Mouse (Mus musculus) frontal cortex, postnatal 14 days (tissue): ENCODE data around the gene 4921524J17Rik.

Experiments used
- DNase-seq, 2 experiments: peaks; one replicate each; pipeline ENCODE4 v3.0.0; 2022; ENCODE audit warnings: low spot score in 2 of 2

Gene 4921524J17Rik

GRCm38 (mm10) chr8:85441564-85441963 is 8.9 kb upstream of the 4921524J17Rik start:
- DNase-seq, result no peak

DNA sequence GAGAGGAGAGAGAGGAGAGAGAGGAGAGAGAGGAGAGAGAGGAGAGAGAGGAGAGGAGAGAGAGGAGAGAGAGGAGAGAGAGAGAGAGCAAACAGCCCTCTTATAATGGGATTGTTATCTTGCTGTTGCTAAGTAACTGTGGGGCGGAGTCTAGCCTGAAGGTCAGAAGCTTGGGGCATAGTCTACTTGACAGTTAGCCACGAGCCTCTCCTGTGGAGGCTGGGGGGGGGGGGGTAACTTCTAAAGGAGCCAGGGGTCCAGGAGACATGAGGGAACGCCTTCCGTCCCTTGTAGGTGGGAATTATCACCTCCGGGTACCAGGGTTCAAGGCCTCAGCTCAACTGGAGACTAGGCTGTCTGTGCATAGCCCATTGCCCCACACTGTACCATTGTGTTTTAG is 3.1 kb upstream of the 4921524J17Rik start:
- no peak for DNase-seq

GRCm38 (mm10) chr8:85434817-85435216 is 2.2 kb upstream of the 4921524J17Rik start:
- DNase-seq, result no peak

DNA sequence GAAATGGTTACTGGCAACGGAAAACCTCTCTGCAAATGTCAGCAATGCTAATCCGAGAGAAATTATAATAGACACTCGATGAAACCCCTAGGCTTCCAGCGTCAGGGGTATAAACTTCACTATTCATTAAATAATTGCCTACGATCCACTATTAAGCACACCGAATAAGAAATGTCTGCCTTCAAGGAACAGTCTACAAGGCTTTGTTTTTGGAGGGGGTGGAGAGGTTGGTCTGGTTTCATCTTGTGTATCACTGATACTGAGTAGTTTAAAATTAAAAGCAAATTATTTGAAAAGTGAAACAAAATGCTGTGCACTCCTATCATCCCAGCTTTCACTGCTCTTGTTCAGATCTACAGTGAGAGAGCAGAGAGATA is 372 bp upstream of the 4921524J17Rik start:
- no peak for DNase-seq

- no peak for DNase-seq
These were observed 1.1 kb downstream of the 4921524J17Rik start for GRCm38 (mm10) chr8:85431281-85432167.

DNA sequence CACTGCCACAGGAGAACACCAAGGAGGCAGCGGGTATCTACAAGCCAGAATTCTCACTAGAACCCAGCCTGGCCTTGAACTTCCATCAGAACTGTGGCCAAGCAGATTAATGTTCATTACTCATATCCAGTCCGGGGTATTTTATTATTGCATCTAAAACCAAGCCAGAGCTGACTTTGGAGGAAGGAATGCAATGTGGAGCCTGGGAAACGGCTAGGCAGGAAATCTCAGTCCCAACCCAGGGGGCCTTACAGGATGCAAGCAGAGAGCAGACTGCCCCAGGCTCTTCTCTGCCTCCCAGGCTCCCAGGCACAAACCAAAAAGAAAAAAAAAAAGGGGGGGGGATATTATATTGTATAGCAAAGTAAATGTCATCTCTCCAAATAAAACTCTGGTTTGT is 1.8 kb downstream of the 4921524J17Rik start:
- no peak for DNase-seq

GRCm38 (mm10) chr8:85429219-85429618 is 3.4 kb downstream of the 4921524J17Rik start:
- no peak for DNase-seq

GRCm38 (mm10) chr8:85427026-85427425 is 5.6 kb downstream of the 4921524J17Rik start:
- no peak for DNase-seq

GRCm38 (mm10) chr8:85421329-85421728 is 11.3 kb downstream of the 4921524J17Rik start:
- DNase-seq, result no peak

DNA sequence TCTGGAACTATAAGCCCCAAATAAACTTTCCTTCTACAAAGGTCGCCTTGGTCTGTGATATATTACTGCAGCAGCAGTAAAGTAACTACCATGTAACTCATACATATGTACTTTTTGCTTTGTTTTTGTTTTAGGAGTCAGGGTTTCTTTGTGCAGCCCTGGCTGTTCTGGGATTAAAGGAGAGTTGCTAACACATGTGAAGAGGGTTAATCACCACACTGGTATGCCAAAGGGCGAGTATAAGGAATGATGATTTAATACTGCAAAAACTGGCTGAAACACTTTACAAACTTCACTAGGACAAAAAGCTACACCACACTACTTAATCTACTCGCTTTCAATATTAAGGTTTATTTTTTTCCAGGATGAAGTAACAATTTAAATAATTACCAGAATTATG is 24.1 kb downstream of the 4921524J17Rik start:
- no peak for DNase-seq

- DNase-seq, result no peak
These were observed 24.6 kb downstream of the 4921524J17Rik start for GRCm38 (mm10) chr8:85408053-85408505.

DNA sequence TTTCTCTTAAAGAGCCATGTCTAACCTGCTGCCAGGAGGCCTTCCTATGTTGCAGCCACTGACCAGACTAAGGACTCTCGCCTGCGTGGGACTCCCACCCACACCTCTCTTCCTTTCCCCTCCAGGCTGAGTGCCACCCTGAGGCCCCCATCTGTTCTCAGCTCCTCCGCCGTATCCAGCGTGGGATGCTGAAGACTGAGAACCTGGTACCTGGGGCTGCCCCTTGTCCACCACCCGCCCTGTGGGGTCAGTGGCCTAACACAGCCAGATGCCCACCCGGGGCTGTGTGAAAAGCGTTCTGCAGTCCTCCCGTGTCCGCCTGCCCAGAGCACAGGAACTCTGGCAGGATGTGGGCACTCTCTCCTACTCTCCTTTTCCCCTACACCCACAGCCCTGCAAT is 26.7 kb downstream of the 4921524J17Rik start:
- DNase-seq, result no peak

DNA sequence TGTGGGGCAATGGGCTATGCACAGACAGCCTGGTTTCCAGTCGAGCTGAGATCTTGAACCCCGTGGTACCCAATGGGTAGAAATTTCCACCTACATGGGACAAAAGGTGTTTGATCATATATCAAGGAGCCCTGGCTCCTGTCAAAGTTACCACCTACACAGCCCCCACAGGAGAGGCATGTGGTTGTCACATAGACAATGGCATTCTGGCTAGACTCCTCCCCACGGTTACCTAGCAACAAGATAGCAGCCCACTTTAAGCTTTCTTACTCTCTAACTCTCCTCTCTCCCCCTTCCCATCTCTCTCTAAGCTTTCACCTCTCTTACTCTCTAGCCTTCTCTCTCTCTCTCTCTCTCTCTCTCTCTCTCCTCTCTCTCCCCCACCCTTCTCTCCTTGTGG is 27.2 kb downstream of the 4921524J17Rik start:
- DNase-seq, result no peak

DNA sequence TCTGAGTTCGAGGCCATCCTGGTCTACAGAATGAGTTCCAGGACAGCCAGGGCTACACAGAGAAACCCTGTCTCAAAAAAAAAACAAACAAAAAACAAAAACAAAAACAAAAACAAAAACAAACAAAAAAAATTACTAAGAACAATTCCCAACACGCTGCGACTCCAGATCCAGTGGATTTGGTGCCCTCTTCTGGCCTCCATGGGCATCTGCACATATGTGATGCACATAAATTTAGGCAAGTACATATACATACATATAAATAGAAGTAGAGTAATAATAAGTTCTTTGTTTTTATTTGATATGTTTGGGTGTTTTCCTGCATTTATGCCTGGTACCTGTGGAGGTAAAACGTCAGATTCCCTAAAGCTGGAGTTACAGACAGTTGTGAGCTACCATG is 34.1 kb downstream of the 4921524J17Rik start:
- DNase-seq, result no peak

DNA sequence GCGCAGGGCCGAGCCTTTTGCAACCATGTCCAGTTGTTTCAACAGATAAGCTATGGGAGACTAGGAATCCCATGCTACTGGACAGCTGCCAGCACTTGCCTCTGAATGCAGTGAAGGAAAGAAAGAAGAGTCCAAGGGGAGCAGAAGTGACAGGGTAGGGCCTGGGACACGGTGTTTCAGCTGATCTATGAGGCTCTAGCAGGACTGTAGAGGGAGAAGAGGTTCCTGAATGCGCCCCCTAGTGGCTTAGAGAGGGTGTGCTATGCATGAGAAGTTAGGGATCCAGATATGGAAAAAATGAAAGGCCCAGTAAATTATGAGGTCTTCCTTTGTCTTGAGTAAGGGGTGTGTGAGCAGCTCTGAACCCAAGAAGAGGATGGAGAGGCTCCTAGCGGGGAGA is 35.1 kb downstream of the 4921524J17Rik start:
- DNase-seq, result no peak

DNA sequence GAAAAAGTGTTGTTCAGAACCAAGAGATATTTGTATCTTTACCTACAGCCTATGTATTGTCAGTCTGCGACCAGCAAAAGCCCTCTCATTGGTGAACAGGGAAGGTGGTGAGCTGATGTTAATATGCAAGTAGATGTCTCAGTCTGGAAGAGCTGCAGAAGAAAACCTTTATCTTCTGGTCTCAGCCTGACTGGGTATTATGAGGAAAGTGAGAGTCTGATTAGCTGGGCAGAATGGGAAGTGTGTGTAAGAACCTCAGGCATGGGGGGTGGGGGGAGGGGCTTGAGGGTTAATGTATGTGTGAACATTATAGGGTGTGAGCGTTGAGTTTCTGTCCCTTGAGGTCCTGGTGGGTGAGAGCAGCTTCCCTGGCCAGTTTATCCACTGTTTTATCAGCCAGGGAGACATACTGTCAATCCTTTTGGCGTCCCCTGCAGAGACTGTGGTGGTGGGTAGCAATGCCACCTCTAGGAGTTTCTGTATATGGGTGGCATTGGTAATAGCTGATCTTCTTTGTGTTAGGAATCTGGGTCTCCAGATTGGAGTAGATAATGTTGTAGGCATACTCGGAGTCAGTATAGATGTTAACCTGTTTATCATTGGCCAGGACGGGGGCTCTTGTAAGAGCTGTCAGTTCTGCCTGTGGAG is 36.1 kb downstream of the 4921524J17Rik start:
- no peak for DNase-seq

- no peak for DNase-seq
These were observed 36.8 kb downstream of the 4921524J17Rik start for GRCm38 (mm10) chr8:85395681-85396431.

DNA sequence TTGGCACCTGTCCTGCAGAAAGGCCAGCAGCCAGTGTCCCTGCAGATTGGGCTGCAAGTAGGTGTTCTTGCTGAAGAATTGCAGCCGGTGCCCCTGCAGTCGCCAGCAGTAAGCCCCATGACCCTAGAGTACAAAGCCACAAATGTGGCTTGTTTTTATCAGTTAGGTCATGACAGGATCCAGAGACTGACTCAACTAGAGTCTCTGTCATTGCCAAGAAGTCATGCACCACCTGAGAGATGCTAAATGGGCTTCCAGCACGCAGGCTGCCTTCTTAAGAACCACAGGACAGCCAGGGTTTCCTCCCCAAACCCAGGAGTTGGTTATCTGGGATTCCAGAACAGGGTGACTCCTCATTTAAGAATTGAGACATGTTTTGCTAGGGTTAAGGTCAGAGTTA is 37.6 kb downstream of the 4921524J17Rik start:
- no peak for DNase-seq

DNA sequence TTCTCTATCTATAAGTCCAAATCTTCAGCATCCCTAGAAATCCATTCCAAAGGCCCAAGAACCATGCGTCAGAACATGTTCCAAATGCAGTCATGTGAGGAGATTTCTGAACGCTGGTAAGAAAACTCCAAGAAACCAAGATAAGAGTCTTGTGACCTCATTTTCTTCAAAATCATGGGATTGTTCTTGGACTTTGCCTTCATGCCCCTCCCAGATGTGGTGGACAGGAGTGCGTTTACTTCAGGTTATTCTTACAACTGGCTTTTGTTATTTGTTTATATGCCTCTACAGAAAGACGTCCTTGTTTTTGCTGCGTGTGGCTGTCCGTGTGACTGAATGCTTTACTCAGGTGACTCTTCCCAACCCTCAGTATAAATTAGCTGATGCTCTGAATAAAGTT is 39.4 kb downstream of the 4921524J17Rik start:
- DNase-seq, result no peak

DNA sequence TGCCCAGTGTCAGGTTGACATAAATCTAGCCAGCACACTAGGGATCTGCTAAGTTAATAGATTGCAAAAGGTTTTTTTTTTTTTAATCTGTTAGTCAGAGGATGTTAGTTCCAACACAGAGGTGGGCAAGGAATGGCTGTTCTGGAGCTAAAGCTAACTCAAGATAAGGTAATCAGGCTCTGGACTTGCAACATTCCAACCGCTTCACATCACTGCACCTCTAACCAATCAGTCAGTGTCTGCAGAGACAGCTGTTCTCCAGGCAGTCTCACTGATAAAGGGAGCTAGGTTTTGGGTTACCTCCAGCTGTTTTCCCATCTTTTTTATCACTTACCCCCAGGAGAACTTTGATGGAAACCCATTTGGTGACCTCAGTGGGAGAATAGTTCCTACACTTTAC is 41.2 kb downstream of the 4921524J17Rik start:
- no peak for DNase-seq

DNA sequence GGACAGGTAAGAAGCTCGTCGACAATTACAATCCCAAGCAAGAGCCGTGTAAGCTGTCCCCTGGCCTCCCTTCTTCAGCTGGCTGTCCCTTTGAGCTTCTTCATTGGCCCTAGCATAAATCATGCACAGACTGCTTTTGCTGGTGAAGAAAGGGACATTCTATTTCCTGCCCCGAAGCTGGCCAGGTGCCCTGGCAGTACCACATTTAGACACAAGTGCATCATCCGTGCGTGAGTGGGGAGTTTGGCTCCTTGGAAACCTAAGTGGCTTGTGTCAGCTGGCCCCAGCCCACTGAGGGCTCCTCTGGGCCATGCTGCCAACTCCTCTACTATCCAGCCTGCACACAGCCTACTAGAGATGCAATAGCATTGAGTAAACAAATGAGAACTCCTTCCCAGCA is 46.4 kb downstream of the 4921524J17Rik start, which contains the start of gene Mylk3:
Mylk3 (minus strand) TSS at position 141 of the 400 bp plus-strand sequence.
- DNase-seq, result no peak

- DNase-seq, result no peak
These were observed 50.7 kb downstream of the 4921524J17Rik start for GRCm38 (mm10) chr8:85381926-85382325.
